Mouse (Mus musculus) thymus, postnatal 25 days (tissue): ENCODE measurements around the gene Hspa1b.

Source experiments
- DNase-seq: peaks from one replicate; pipeline ENCODE4 v3.0.0; 2022

Hspa1b gene

DNA sequence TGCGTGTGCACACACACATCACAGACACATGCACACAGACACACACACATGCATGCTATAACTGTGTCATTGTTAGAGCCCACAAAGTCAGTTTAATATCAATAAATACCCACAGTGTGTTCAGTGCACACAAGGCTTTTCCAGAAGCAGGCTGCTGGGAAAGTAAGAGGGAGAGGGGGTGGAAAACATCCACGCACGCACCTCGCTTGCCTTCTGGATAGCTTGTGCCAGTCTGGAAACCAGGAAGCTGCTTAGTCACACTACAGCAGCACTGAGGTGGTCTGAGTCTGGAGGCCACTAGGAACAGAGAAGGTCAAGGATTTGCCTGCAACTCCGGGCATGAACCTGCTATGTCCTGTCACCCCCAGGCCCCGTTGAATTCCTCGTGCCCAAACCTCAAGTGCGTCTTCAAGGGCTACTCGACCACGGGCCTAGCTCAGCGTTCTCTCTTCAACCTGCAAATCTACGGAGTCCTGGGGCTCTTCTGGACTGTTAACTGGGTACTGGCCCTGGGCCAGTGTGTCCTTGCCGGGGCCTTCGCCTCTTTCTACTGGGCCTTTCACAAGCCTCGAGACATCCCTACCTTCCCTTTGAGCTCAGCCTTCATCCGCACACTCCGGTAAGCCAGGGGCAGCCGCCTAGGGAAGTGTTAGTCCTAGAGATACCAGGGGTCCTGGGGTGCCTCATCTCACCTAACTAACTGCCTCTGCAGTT, 31.6 kb downstream of the Hspa1b start:
- no peak for DNase-seq

DNA sequence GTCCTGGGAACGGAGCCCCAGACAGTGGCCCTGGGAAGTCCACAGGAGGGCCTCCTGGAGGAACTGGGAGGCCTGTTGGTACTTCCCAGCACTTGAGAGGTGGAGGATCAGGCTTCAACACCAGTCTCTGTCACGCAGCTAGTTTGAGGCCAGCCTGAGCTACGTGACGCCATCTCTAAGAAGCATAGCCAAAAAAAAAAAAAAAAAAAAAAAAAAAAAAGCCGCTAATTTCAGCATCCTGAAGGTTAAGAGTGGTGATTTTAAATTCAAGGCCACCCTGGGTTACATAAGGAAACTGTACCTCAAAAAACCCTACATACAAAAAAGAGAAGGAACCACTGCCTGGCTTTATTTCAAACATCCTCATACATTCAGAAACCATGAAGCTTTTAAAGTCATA, 34.8 kb downstream of the Hspa1b start:
- DNase-seq = no peak

DNA sequence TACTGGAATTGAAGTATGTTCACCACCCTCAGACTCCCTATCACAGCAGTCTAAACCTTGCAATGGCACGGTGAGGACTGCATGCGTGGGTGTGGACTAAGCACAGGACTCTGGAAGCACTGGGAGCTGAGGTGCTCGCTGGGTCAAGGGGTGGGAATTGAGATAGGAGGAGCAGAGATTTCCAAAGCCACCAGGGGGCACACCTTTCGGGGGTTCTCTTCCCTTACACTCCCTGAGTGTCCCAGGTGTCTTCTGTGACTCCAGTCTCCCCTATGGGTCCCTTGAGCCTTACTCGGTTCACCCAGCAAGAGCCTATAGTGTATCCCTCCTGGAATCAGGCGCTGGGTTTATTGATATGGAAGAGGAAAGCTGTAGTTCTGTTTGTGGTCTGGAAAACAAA, 36.1 kb downstream of the Hspa1b start:
- peak; percentile 37 for DNase-seq

DNA sequence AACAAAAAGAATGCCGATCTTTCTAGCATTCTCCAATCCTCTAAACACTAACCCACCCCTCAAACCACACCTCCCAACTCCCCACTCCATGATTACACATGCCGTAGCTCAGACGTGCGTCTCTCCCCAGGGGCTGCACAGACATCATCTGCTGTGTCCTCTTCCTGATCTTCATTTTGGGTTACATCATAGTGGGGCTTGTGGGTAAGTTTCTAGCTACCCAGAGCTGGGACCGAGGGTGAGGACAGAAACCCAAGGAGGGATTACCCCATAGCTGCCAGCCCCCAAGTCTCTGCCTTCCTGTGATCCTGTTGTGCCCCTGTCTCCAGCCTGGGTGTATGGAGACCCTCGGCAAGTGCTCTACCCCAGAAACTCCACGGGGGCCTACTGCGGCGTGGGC, 41.9 kb downstream of the Hspa1b start:
- DNase-seq = no peak

DNA sequence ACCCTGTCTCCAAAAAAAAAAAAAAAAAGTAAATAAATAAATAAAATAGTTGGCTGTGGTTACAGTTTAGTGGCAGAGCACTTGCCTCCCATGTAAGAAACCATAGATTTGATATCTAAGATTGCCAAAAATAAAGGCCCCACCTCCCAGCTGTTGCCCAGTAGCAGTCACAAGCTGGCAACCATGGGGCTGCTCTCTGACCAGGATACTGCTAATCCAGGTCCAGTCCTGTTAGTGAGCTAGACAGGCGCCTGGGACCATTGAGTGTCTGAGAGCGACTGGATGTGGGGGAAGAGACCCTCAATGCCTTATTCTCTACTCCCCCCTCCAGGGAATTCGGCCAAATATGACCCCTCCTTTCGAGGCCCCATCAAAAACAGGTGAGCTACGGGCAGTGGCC, 42.7 kb downstream of the Hspa1b start:
- no peak for DNase-seq

DNA sequence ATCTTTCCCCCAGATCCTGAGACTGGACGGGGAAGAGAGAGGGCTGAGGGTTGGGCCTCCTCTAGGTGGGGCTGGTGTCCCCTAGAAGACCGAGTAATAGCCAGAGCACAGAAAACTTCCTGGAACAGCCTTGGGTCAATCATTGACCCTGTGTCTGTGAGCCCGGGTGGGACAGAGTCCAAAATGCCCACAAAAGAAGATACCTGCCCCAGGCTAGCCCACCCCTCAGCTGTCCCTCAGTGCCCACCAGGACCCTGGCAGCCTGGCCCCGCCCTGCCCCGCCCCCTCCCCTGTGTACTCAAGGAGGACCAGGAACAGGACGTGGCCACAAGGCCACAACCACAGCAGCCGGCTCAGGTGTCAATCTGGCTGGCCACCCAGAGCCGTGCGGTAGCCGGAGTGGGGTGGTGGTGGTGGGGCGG, 43.6 kb downstream of the Hspa1b start:
- DNase-seq = no peak

DNA sequence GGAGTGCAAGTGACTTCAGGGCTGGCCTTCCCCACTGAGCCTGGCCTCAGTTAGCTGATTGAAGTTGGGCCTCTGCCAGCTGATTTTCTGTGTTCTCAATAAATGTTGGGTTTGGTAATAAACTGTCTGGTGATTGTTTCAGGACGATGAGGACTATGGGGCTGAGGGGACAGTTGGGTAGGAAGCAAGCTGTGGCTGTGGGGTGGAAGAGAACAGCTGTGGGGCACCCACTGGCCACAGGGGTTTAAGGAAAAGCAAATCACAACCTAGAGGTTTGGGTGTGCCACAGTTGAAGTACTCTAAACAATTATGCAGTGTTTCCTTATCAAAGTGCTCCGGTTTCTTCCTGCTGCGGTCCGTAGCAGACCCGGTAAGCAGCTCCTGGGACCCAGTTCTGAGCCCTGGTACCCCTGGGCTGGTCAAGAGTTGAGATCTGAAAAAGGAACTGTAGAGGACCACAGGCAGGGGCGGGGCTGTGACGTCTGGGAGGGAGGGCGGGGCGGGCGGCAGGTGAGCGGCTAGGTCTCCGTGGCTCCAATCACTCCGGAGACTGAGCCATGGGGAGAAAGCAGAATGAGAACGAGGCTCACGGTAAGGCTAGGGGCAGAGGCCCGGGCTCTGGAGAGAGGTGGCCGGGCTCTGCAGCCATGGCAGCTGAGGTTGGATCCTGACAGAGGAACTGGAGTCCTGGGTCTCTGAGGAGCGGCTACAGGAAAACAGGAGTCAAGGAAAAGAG, 44.9 kb downstream of the Hspa1b start, which contains the start of gene Slc44a4:
Slc44a4 (plus strand) TSS at position 537 of the 736 bp plus-strand sequence.
- DNase-seq = no peak

DNA sequence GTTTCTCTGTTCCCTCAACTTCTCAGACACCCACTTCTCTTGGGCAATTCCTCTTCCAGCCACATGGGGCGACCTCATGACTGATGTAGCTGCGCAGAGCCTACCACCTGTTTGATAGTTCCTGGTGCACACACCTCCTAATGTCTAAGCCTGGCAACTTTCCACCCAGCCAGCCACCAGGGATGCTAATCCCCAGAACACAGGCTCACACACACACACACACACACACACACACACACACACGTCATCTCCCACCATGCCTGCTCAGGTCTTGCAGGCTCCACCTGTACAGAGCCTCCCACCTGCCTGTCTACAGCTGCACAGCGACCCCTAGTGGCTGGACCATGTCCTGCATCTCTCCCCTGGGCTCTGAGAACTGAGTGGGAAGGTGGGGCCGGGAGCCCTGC, 47.1 kb downstream of the Hspa1b start:
- peak; percentile 90 for DNase-seq

DNA sequence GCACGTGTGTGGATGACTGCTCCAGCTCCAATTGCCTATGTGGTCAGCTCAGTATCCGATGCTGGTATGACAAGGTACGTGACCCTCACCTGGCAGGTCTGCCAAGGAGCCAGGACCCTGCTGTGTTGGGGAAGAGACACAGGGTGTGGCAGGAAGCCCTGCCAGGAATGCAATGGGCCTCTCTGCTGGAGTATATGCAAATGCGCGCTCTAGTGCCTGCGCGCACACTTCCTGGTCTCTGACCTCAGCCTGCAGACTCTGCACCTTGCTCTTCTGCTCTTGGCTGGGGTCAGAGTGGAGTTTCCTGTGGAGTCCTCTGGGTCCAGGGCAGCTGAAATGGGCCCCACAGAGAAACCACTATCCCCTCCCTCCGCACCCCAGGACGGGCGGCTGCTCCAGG, 48.1 kb downstream of the Hspa1b start:
- DNase-seq = no peak
